Mouse (Mus musculus) CD4-positive, CD25-positive, alpha-beta regulatory T cell, adult 4 months (primary cell): ENCODE measurements around the gene Kdm7a. TPM values are rescaled to one million over a fixed set of nuclear protein-coding genes. Genes with fewer than 3 reads are reported as not detected.
A peak's percentile ranks its signal among the peaks of the same experiment; 100 is the strongest.

Experiments
- ATAC-seq: one replicate; pipeline ENCODE4 v1.8.0; 2017
- polyA plus RNA-seq, 2 experiments: library from polyadenylated mRNA; unstranded; fragments of 100-300 nt; shearing (Covaris generic); gene quantifications; one replicate each; pipeline ENCODE4 v1.2.1; 2017

Kdm7a gene
- polyA plus RNA-seq, 2 experiments from 2014 or later, result 10.2 to 13.6 TPM

DNA sequence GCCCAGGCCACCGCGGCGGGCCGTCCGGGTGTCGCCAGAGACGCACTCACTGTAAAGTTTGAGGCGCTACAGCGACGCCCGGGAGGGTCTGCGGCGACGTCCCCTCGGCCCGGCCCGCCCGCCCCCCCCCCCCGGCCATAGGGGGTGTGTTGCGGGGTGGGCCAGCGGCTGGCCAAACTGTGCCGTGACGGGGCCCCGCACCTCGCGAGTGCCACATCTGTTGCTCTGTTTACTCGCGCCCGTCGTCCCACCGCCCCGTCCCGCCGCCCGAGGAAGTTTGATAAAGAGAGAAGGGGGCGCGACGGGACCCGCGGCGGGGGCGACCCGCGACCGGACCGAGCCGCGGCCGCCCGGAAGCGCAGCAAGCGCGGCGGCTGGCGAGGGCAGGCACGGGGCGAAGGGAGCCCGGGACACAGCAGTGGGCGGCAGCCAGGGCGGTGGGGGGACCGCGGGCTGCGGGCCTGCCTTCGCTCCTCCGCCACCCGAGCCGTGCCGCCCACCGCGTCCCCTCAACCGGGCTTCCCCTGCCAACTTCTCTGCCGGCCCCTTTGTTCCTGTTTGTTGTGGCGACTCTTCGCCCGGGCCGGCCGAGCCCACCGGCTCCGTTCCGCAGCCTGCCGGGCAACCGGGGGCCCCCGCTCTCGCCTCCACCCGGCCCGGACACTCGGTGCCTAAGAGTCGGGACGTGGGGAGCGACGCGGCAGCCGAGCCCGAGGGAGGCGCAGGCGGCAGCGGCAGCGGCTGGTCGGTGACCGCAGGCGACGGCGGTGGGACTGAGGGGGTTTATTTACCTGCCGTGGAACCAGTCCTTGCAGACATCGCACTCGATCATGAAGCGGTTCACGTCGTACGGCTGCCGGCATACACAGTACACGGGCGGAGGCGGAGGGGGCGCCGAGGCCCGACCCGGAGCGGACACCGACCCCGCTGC, 674 bp downstream of the Kdm7a start:
- peak; percentile 9 for ATAC-seq

GRCm38 (mm10) chr6:39205064-39205649, 1.4 kb downstream of the Kdm7a start:
- peak; percentile 63 for ATAC-seq

GRCm38 (mm10) chr6:39204444-39204843, 2.1 kb downstream of the Kdm7a start:
- no peak for ATAC-seq

DNA sequence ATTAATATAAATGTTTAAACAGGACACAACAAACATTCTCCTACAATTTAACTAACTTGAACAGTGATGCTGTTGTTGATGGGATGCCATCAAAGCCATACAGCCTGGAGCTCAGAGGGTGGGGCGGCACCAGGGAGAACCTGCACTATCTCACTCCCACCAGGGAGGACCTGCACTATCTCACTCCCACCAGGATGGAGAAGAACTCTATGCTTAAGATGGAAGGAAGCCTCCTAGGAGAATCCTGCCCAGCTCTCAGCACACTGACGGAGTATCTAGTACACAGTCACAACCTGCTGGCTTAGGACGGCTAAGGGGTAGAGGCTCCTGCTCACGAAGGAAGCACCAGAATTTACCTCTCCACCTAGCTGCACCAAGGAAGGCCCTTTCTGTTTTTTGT, 3.4 kb downstream of the Kdm7a start:
- no peak for ATAC-seq

DNA sequence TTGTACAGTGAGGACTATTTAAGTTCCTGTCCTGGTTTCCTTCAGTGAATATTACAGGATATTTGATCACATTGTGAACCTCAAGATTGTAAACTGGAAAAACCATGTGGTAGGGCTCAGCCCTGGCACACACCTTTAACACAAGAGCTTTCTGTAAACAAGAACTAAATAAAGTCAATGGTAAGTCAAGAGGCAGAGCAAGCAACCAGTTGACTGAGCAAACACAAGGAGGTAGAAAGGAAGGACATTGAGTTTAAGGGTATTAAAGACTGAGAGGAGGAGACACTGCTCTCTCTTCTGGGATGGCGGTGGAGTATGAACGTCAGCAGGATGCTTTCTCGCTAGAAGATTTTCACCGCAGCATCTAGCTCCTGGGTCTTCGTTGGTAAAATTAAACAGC, 13.6 kb downstream of the Kdm7a start:
- ATAC-seq, result no peak

DNA sequence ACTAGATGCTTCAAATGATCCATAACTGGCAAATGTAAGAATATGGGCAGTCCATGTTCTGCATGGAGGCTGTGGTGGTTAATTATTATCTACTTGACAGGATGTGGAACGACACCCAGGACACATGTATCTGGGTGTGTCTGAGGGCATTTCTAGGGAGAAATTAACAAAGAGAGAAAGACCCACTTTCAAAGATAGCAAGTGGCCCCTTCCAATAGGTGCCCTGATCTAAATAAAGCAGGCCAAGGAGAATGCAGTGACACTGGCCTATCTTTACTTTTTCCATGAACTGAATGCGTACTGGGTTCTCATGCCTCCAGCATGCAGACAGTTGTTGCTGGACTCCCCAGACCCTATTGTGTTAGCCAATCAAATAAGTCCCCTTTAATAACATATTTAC, 15.1 kb downstream of the Kdm7a start:
- no peak for ATAC-seq

DNA sequence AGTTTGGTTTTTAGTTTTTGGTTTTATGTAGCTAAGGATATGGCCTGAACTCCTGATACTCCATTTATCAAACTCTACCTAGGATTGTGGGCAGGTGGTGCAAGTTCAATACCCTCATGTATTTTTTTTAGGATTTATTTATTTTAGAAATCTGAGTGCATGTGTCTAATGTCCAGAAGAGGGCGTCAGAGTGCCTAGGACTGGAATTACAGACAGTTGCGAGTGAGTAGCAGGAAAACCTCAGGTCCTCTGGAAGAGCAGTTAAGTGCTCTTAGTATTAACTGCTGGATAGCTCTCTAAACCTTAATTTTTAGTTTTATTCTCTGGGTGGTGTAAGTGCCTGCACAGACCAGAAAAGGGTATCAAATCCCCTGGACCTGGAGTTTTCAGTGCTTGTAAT, 19.4 kb downstream of the Kdm7a start:
- ATAC-seq, result peak; percentile 49

GRCm38 (mm10) chr6:39169089-39169488, 37.5 kb downstream of the Kdm7a start:
- no peak for ATAC-seq

DNA sequence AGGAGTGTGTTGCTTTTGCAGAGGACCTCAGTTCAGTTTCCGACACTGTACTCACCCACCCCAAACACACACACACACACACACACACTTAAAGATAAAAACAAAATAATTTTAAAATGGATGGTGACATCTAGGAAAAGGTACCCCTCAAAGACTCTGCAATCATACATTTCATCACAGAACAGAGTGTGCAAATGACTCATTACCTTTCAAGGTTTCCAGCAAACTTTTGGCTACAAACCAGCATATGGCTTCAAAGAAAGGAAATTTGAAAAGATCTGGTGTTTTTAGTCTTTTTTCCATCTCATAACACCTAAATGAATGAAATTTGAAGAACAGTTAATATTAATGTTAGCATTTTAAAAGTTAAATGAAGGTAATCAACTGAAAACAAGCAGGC, 41.7 kb downstream of the Kdm7a start:
- no peak for ATAC-seq

GRCm38 (mm10) chr6:39161975-39162374, 44.6 kb downstream of the Kdm7a start:
- ATAC-seq, result no peak

DNA sequence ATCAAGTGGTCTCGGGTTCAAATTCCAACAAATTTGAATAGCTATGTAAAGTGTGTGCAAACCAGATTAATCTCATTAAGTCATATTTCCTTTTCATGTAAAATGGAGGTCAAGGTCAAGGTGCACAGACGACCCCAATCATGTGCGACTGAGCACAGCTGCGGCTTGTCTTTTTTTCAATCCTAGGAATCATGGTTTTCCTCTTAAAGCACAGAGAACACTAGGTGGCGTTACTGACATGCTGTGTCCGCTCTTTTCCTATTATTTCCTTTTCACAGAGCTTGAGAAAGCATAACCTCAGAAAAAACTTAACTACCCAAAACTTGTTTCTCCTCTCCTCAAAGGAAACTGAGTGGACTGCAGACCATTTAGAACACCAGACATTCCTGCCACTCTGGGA, 60.5 kb downstream of the Kdm7a start:
- ATAC-seq, result no peak

DNA sequence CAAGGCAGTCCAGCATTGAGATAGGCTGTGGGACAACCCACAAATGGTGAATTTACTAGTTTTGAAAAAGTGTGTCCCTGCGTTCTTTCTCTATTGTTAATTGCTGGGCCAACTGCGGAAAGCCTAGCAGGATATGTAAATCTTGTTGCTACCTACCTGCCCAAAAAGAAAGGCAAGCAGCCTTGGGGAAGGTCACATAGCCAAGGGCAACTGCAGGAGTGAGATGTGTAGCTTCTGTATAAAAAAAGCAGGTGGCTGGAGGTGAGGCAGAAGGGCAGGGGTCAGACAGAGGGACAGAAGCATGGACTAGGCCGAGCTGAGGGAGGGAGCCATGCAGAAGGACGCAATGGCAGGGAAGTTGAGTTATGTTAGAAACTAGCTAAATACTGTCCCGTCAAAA, 74.0 kb downstream of the Kdm7a start:
- no peak for ATAC-seq

GRCm38 (mm10) chr6:39131480-39131879, 75.1 kb downstream of the Kdm7a start:
- ATAC-seq, result no peak

DNA sequence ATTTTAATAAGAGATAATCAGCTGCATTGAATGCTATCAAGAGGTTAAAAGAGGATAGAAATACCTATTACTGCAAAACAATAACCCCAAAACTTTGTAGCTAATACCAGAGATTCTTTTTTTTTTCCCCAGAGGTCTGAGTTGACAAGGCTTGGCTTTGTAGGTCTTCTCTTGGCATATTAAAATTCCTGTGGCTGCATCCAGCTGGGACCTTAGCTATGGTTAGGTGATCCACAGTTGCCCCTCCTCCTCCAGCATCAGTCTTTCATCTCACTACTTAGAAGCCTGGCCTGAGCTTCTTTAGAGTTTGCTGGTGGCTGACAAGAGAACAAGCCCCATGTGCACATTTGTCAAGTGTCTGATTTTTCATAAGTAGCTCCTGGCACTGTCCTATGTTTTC, 81.9 kb downstream of the Kdm7a start:
- ATAC-seq, result no peak

- no peak for ATAC-seq
Measured at GRCm38 (mm10) chr6:39120685-39121084, 85.9 kb downstream of the Kdm7a start.

GRCm38 (mm10) chr6:39118456-39118881, 88.1 kb downstream of the Kdm7a start:
- peak; percentile 28 for ATAC-seq

- ATAC-seq, result peak; percentile 82
Measured at GRCm38 (mm10) chr6:39117584-39118455, 88.8 kb downstream of the Kdm7a start, which contains the start of gene Parp12. Gene Parp12 (minus strand): TSS chr6:39118349.

GRCm38 (mm10) chr6:39115438-39115837, 91.2 kb downstream of the Kdm7a start:
- ATAC-seq, result no peak

DNA sequence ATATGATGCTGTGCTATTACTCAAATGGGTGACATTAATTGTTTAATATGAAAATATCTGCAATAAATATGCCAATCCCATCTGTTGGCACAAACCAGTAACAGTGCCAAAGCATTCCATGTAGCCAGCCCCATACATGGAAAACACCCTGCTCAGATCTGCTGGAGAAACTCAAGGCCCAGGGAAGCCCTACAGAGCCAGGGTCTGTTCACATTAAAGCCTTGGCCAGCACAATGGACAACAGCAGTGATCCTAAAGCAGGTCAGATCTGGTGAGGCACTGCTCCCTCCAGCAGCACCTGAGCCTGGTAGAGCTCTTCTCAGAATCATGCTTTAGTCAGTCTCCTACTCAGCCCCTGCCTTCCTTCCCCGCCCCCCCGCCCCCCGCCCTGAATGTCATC, 93.4 kb downstream of the Kdm7a start:
- ATAC-seq, result no peak

DNA sequence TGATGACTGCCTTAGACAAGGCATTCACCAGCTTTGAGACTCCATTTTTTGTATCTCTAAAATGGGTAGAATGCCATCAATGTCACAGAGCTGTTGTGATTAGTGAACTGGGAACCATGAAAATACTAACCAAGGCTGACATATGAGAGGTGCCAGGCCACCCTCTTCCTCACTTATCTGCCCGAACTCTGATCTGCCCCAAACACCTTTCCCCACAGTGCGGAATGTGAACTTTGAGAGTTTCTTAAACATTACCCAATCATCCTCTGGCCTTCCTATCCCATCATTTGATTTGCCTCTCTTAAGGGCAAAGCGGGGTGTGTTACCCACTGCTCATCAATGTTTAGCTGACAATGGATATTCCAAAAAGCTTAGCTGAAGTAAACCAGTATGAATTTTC, 93.9 kb downstream of the Kdm7a start:
- no peak for ATAC-seq

DNA sequence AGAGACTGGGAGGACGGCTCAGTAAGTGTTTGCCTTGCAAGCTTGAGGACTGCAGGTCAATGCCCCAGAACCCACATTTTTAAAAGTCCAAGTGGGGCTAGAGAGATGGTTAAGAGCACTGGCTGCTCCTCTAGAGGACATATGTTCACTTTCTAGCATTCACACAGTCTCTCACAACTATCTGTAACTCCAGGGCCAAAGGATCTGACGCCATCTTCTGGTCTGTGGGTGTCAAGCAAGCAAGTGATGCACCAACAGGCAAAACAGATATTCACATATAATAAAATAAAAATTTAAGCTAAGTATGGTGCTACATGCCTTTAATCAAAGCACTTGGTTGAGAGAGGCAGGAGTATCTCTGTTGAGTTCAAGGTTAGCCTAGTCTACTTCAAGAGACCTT, 99.8 kb downstream of the Kdm7a start:
- ATAC-seq, result no peak

- no peak for ATAC-seq
Measured at GRCm38 (mm10) chr6:39104631-39105030, 102.0 kb downstream of the Kdm7a start.
